Mouse (Mus musculus) cerebellum, postnatal 36 days (tissue): Measurements from ENCODE around the gene Prpsap2.

Experiments used
- DNase-seq, 2 experiments: peaks; one replicate each; pipeline ENCODE4 v3.0.0; 2021 to 2022; ENCODE audit warnings: mixed read lengths in 2 of 2

Prpsap2 gene

GRCm38 (mm10) chr11:61714346-61715117, 47.4 kb downstream of the Prpsap2 start:
- DNase-seq, result peak; percentile 71 to 84

- no peak for DNase-seq
Measured at GRCm38 (mm10) chr11:61713157-61713855, 48.6 kb downstream of the Prpsap2 start.

GRCm38 (mm10) chr11:61708928-61709327, 53.0 kb downstream of the Prpsap2 start:
- no peak for DNase-seq

- no peak for DNase-seq
Measured at GRCm38 (mm10) chr11:61706232-61706631, 55.7 kb downstream of the Prpsap2 start.

GRCm38 (mm10) chr11:61705581-61705980, 56.3 kb downstream of the Prpsap2 start:
- DNase-seq, result no peak

- no peak for DNase-seq
Measured at GRCm38 (mm10) chr11:61702494-61702893, 59.4 kb downstream of the Prpsap2 start.

- DNase-seq, result no peak
Measured at GRCm38 (mm10) chr11:61701696-61702095, 60.2 kb downstream of the Prpsap2 start.

- DNase-seq, result peak; percentile 72 to 75
Measured at GRCm38 (mm10) chr11:61699933-61700332, 62.0 kb downstream of the Prpsap2 start.

GRCm38 (mm10) chr11:61699460-61699859, 62.4 kb downstream of the Prpsap2 start:
- DNase-seq, result no peak

- no peak for DNase-seq
Measured at GRCm38 (mm10) chr11:61698852-61699251, 63.0 kb downstream of the Prpsap2 start.

- DNase-seq, result peak; percentile 70 to 72
Measured at GRCm38 (mm10) chr11:61692996-61693395, 68.9 kb downstream of the Prpsap2 start.

- no peak for DNase-seq
Measured at GRCm38 (mm10) chr11:61687595-61687994, 74.3 kb downstream of the Prpsap2 start.

- DNase-seq, result no peak
Measured at GRCm38 (mm10) chr11:61686906-61687453, 74.9 kb downstream of the Prpsap2 start.

- DNase-seq, result no peak
Measured at GRCm38 (mm10) chr11:61686141-61686540, 75.7 kb downstream of the Prpsap2 start.

GRCm38 (mm10) chr11:61685119-61685725, 76.7 kb downstream of the Prpsap2 start:
- no peak for DNase-seq

- no peak for DNase-seq
Measured at GRCm38 (mm10) chr11:61683907-61684731, 77.8 kb downstream of the Prpsap2 start, which contains the start of gene Fam83g. Fam83g (plus strand) TSS chr11:61684091.
